Mouse (Mus musculus) ovary, postnatal 14 days (tissue): ENCODE measurements around the gene Dcaf11.

ENCODE experiments used
- DNase-seq: peaks from one replicate; pipeline ENCODE4 v3.0.0; 2022; ENCODE audit warnings: low spot score

Gene Dcaf11

DNA sequence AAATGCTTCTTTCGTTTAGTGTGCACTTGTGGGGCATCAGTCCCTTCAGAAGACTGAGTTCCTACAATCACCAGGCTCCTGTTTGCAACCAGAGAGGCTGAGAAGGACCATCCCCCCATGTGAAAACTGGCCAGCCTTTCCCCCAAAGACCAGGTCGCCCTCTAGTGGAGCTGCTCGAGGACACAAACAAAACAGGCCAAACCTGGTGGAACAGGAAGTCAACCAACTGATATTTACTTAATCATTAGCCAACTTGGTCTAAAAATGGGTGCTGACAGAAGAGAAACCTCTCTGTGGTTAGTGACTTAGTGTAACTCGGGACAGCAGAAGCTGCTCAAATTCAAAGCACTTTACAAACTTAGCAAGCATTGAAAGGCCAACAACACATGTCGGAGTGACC lies 2.8 kb upstream of the Dcaf11 start:
- peak; percentile 81 for DNase-seq

DNA sequence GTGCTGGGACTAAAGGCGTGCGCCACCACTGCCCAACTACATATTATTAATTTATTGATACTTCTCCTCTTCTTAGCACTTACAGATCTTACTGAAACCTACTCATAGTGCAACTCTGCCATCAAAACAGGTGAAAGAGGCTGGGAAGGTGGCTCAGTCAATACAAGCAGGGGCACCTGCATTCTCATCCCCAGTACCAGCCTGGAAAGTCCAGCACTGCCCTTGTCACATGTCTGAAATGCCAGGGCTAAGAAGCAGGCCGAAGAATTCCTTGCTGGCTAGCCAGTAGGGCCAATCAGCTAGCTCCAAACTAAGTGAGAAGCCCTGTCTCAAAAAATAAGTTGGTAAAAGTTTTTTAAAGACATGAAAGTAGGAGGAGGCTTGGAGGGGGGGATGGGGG lies 2.2 kb upstream of the Dcaf11 start:
- DNase-seq, result no peak

DNA sequence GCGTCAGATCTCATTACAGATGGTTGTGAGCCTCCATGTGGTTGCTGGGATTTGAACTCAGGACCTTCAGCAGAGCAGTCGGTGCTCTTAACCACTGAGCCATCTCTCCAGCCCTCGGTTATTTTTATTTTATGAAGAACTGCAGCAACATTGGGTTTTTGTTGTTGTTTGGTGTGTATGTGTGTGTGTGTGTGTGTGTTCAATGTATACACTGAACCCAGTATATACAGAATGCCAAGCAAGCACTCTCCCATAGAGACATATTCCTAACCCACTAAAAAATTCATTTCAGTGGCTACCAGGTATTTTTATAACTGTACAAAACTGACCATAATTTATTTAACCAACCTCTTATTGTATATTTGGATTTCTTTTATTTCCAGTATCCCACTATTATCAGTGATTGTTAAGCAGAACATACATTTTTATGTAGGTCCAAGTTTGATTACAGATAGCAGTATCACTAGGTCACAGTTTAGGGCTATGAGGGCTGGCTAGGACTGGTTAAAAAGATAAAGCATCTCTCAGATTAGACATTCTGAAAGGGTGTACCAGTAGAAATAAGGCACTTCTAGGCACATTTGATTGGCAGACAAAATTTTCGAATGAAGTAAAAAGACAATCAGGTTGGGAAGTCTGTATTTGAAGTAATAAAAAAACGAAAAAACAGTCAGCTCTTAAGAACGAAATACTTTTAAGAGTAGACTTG lies 912 bp upstream of the Dcaf11 start:
- DNase-seq, result no peak

DNA sequence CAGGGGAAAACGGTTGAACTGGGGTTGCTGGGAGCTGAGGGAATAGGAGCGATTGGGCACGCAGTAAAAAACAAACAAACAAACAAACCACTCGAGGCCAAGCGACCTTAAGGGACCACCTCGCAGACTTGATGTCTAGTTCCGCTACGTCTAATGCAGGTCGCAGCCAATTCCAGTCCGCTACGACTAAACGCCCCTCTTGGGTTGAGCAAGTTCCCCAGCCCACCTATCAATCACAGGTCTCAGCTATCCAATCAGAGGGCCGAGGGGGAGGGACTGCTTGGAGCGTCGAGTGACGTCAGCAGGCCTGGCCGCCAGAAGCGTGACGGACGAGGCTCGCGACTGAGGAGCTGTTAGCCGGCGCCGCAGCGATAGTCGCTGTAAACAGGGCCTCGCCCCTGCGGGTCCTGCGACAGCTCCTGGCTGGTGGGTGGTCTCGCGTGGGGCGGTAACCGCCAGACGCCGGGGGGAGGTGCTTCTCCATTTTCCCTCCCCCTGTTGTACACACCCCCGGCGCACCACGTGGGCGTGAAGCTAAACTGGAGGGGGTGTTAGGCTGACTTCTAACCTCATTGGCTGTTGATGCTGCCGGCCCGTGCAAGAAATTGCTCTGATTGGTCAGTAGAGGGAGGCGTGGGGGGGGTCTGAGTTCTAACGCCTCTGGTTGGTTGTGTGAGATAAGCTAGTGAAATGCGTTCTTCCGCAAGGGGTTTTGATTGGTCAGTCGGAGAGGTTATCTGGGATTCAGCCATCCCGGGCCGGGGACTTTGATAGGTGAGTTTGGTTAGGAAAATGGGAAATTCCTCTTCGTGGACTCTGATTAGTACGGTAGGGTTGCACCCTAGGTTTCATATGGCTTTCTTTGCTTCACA lies 632 bp downstream of the Dcaf11 start, which contains the start of gene A730061H03Rik:
Gene A730061H03Rik, minus strand, starts transcription at position 205 of the 872 bp plus-strand sequence.
- DNase-seq, result peak; percentile 95

DNA sequence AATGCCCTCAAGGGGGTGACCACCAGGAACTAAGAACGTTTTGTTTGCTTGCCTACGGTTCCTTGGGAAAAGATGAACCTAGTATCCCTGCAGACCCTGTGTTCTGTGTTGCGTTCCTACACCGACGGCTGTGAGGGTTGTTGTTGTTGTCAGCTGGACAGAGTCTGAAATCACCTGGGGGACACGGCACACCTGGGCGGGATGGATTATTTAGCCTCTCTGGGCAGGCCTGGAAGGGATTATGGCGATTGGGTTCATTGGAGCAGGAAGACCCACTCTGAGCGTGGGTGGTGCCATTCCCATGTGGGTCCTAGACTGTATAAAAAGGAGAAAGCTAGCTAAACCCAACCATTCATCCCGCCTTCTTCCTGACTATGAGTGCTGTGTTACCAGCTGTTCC lies 2.1 kb downstream of the Dcaf11 start:
- DNase-seq, result no peak

DNA sequence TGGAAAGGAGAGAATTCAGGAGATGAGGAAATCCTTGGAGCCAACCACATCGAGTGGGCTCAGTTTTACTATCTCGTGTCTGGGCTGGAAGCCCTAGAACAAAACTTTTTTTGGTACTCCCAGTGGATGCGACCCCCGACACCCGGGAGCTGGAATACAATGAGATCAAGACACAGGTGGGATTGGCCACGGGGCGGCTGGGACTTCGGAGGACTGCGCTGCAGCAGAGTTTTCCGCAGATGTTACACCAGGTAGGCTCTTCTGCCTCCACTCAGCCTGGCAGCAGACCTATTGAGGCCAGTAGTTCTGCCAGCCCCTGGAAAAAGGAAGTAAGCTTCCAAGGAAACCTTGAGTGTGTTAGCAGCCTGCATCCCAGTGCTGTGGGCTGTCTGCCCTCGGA lies 3.4 kb downstream of the Dcaf11 start:
- no peak for DNase-seq

DNA sequence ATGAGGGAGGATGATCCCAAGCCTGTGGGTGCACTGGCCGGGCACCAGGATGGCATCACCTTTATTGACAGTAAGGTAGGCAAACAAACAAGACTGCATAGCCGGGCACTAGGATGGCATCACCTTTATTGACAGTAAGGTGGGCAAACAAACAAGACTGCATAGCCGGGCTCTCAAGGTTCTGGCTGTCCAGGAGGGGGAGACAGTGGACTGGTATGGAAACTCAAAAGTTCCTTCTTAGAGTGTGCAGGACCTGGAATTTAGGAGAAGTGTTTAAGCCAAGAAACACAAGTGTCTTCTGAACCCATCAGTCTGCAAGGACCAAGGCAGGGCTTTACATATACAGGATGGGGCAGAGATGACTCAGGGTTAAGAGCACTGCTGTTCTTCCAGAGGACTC lies 5.9 kb downstream of the Dcaf11 start:
- no peak for DNase-seq

DNA sequence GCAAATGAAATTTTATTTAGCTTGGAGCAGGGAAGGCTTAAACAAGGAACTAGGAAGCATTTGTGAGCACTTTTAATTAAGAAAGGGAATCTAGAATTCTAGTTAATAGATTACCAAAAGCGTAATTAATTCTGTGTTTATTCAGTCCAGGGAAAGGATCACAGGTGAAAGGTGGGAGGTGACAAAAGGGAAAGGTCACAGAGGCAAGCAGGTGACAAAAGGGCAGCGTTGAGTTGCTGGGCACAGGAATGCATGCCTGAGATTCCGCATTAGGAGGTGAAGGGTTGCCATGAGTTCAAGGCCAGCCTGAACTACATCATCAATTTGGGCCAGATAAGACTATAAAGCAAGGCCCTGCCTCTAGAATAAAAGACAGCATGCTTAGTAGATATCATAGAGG lies 7.7 kb downstream of the Dcaf11 start:
- DNase-seq, result no peak

DNA sequence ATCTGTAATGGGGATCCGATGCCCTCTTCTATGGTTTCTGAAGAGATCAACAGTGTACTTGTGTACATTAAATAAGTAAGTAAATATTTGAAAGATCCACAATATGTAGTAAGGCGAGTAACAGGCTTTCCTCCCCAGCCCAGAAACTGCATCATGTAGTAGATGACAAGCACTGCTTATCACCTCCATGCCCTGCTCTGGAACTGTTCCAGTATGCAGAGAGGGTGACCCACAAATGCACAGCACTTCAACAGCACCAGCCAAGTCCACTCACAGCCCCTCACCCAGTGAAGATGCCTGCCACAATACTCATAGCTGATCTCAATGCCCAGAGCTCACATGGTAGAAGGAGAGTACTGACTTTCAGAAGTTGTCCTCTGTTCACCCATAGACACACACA lies 10.8 kb downstream of the Dcaf11 start:
- DNase-seq, result no peak

DNA sequence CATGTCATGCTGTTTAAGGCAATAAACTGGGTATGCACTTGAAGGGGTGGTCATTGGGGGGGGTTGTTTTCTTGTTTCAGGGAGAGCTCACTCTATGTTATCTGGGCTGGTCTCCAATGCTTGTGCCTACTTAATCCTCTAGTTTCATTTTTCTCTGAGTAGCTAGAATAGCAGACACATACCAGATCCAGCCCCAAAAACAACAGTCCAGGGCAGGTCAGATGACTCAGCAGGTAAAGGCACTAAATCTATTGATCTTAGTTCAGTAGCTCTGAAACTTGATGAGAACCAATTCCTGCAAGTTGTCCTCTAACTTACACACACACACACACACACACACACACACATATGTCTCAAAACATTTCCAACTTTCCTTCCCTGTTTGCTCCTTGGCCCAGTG lies 12.0 kb downstream of the Dcaf11 start:
- DNase-seq, result no peak

DNA sequence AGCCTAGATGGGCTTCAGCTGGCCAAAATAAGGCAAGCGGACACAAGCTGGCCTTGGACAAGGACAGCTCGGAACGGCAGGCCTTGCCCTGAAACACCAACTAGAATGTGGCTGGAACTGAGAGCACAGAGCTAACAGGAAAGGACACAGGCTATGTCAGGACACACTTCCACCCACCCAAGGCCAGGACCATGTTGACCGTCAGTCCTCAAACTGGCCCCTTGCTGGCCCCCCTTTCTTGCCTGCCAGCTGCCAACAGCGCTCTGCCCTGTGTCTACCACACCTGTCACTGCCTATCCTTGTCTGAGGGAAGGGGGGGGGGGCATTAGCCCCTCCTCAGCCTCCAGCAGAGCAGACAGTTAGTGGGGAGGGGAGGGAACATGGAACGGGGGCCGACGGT lies 15.5 kb downstream of the Dcaf11 start, which contains the start of gene Fitm1:
Gene Fitm1, plus strand, starts transcription at position 316 of the 400 bp plus-strand sequence.
- DNase-seq, result no peak

DNA sequence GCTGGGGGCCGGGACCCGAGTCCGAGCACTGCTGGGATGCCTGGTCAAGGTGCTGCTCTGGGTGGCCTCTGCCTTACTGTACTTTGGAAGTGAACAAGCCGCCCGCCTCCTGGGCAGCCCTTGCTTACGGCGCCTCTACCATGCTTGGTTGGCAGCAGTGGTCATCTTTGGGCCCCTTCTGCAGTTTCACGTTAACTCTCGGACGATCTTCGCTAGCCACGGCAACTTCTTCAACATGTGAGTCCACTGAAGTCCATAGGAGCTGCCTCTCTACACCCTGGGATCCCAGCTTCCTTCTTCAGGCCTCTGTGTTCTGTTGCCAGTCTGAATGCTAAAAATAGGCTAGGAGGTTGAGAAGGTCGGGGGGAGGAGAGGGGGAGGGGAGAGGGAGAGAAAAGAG lies 15.9 kb downstream of the Dcaf11 start:
- DNase-seq, result no peak

DNA sequence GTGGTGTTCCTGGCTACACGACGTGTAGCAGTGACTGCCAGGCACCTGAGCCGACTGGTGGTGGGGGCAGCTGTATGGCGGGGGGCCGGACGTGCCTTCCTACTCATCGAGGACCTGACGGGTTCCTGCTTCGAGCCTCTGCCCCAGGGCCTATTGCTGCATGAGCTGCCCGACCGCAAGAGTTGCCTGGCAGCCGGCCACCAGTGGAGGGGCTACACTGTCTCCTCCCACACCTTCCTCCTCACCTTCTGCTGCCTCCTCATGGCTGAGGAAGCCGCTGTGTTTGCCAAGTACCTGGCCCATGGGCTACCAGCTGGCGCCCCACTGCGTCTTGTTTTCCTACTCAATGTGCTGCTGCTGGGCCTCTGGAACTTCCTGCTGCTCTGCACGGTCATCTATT lies 16.6 kb downstream of the Dcaf11 start:
- DNase-seq, result no peak

DNA sequence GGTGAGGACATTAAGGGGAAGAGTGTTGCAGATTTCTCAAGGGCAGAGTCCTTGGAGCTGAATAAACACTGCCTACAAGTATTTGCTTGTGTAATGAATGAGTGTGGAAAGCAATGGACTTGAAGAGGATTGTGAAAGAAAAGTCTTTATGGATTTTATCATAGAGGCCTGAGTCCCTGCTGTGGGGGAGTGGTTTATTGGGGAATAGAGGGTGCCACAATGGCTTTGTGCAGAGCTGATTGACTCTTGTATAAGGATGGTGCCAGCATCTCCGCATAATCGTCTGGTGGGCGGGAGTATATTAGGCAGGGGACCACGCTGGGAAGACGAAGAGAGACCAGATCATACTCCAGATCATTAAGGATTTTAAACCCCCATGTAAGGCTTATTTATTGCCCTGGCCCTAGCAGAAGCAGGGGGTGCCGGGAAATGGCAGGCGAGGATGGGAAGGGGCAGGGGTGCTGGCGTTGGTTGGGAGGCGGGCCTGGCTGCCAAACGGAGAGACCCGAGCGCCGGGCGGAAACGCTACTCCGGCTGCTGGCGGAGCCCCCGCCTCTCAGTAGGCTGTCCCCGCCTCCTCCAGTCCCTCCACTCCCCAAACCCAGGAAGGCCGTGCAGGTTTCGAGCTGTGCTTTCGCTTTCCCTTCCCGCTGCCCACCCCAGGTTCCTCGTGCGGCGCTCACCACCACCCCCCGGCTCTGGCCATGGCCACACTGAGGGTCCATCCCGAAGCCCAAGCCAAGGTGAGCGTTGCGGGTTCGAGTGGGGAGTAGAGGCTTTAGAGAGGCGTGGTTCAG lies 18.3 kb downstream of the Dcaf11 start, which contains the start of gene Psme1:
Gene Psme1, plus strand, starts transcription at position 253 of the 797 bp plus-strand sequence.
- DNase-seq, result peak; percentile 76

DNA sequence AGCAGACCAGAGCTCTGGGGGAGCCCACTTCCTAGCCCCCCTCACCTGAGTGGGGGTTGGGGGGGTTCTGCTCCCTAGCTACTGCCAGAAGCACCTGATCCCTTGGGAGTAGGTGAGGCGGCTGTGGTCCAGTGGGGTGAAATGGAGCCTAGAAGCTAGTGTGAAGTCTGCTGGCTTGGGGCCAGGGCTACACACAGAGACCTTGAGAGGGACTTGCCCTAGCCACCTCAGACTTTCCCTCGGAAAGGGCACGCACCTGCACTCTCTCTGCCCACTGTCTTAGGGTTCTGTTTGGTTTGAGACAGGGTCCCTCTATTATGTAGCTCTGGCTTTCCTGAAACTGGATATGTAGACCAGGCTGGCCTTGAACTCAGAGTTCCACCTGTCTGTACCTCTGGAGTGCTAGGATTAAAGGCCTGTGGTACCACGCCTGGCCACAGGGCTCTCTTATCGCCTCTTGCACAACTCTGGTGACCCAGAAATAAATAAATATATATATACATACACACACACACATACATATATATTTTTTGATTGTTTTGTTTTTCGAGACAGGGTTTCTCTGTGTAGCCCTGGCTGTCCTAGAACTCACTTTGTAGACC lies 19.0 kb downstream of the Dcaf11 start:
- DNase-seq, result no peak

DNA sequence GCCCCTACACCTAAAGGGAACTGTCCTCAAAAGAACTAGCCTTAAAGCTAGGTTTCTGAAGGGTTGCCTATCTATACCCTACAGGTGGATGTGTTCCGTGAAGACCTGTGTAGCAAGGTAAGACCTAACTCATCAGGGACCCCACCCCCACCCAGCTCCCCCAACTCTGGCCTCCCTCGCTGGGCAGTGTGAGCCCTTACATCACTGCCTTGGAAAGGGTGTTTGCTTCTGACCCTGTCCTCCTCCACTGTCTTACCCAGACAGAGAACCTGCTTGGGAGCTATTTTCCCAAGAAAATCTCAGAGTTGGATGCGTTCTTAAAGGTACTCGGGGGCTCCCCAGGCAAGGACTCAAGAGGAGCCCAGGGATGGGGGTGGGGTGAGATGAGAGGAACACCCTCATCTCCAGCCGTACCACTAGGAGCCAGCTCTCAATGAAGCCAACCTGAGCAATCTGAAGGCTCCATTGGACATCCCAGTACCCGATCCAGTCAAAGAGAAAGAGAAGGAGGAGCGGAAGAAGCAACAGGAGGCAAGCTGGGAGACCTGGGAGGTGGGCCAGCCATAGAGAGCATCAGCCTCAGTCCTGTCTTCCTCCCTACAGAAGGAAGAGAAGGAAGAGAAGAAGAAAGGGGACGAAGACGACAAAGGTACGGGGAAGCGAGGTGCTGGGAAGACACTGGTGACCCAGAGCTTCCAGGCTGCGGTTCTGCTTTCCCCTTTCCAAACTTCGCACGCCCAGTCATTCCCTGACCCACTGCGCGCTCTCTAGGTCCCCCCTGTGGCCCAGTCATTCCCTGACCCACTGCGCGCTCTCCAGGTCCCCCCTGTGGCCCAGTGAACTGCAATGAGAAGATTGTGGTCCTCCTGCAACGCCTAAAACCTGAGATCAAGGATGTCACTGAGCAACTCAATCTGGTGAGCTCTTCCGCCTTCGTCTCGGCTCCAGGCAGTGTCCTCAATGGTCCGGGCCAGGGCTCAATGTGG lies 20.0 kb downstream of the Dcaf11 start:
- no peak for DNase-seq

DNA sequence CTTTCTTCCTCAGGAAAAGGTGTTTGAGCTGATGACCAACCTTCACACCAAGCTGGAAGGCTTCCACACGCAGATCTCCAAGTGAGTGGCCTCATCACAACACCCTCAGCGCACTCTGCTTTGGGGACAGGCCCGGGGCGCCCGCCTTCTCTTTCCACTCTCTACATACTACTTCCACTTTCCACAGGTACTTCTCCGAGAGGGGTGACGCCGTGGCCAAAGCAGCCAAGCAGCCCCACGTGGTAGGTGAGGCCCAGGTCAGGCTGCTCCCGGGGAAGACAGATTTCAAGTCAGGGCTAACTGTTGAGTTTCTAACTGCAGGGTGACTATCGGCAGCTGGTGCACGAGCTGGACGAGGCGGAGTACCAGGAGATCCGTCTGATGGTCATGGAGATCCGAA lies 20.9 kb downstream of the Dcaf11 start:
- no peak for DNase-seq

DNA sequence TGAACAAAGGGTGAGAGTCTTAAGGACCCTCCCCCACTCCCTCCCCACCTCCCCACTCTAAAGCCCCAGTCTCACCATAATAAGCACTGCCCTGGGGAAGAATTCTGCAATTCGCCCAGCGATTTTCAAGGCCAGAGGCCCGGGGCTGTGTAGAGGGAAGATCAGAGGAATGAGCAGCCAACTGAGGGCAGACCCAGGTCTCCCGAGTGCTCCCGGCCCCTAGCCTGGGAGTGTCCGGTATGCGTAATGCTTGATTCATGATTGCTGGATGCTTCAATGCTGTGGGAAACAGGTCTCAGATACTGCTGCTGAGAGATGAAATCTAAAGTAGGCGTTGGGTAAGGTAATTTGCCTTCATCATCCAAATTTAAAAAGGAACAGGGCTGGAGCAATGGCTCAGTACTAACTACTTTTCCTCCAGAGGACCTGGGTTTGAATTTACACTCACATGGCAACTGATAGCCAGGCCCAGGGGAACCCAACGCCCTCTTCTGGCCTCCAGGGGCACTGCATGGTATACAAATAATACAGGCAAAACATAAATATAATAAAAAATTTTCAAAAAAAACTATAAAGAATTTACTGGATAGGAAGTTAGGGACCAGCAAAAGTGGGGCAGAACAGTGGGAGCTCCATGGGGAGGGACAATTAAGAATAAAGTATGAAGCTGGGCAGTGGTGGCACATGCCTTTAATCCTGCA lies 22.3 kb downstream of the Dcaf11 start:
- no peak for DNase-seq

DNA sequence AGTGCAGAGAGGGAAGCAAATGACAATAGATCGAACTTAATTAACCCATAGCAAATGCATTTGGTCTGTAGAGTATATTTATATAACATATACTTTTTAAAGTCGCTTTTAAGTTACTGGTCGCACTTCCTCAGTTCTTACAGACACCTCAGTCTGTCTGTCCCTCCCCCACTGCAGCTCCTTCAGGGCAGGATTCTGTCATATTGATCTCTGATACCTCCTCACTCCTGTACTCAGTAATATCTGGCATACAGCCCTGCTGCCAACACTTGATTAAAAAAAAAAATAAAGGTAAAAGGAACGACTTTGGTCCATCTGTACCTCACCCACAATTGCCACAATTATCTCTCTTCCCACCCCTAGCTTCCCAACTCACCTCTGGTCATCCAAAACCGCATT lies 24.5 kb downstream of the Dcaf11 start:
- no peak for DNase-seq
